Mouse (Mus musculus): ENCODE measurements around the gene Ptges2. TPM values are rescaled to one million over a fixed set of nuclear protein-coding genes. Genes with fewer than 3 reads are reported as not detected.
A peak's percentile ranks its signal among the peaks of the same experiment; 100 is the strongest.

Gene Ptges2
- polyA plus RNA-seq, 2 experiments, result 11.4 to 11.6 TPM

DNA sequence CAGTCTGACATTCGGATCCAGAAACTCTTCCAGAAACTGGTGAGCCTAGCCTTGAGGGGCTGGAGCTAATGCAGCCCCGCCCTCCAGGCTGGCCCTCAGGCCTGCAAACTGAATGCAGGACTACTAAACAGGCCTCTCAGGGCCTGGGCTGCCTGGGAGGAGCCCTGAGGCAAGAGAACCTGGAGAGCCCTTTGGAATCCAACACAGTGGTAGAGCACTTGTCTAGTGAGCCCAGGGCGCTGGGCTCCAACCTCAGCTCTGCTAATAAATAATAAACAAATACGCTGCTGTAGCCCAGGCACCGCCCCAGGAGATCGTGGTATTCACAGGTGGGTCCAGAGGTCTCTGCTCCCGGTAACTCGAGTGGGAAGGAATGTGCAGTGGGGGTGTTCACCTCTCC, 4.8 kb upstream of the Ptges2 start:
- no peak for TF ChIP-seq EP300 (IDR thresholded peaks at IDR 0.05; ENCODE audit: low read depth)
- TF ChIP-seq CTCF (IDR thresholded peaks at IDR 0.05; ENCODE audit: low read depth), result no peak
- Histone ChIP-seq H3K4me2 (ENCODE audit: low read depth) (no peak overlapping the region), H3K36me3 (replicated peaks; ENCODE audit: control insufficient read depth, insufficient read depth, low read depth) (no peaks in the 10 kb centered on the region), H3K9ac (replicated peaks) (no peak overlapping the region), H3K27me3 (ENCODE audit: control insufficient read depth, insufficient read depth, low read length) (no peaks in the 10 kb centered on the region), H3K4me1 (replicated peaks; ENCODE audit: control insufficient read depth in 2 of 2, insufficient read depth in 2 of 2, low read length in 1 of 2) (peaks cover 5% of the 10 kb centered on the region in 2 experiments), H3K4me3 (ENCODE audit: insufficient read depth in 1 of 2, low read depth in 2 of 2, low read length in 2 of 2) (no peak overlapping the region), H3K27ac (no peak overlapping the region), H3K9me3 (ENCODE audit: control insufficient read depth, low read length) (no peaks in the 10 kb centered on the region)
- 75% methylated on average over 8 of the region's 8 CpGs for WGBS (ENCODE audit: insufficient replicate concordance)
- DNase-seq (ENCODE audit: low read depth in 3 of 3, low spot score in 3 of 3), result no peak
- ATAC-seq (ENCODE audit: insufficient read depth), result no peak

DNA sequence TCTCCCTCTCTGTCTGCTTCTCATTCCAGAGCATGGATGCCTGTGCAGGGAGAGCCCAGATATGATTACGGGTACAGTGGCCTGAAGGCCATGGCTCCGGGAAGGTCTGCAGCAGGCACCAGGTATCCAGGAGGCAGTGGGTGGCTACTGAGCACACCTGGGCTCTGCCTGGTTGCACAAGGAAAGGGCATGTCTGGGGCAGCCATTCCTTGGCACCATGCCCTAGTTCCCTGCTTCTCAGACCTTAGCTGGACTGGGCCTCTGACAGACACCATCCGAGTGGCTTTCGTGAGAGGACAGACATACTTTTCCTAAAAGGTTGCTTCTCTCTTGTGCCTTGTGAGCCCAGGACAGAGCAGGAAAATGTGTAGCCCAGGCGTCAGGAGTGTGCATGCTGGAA, 3.6 kb upstream of the Ptges2 start:
- Histone ChIP-seq H3K27me3 (ENCODE audit: control insufficient read depth, insufficient read depth, low read length) (no peaks in the 10 kb centered on the region), H3K4me3 (ENCODE audit: insufficient read depth in 1 of 2, low read depth in 2 of 2, low read length in 2 of 2) (no peak overlapping the region), H3K4me2 (ENCODE audit: low read depth) (no peak overlapping the region), H3K36me3 (replicated peaks; ENCODE audit: control insufficient read depth, insufficient read depth, low read depth) (no peaks in the 10 kb centered on the region), H3K27ac (no peak overlapping the region), H3K9me3 (ENCODE audit: control insufficient read depth, low read length) (no peaks in the 10 kb centered on the region), H3K9ac (replicated peaks) (no peak overlapping the region), H3K4me1 (replicated peaks; ENCODE audit: control insufficient read depth in 2 of 2, insufficient read depth in 2 of 2, low read length in 1 of 2) (peaks cover 5 to 9% of the 10 kb centered on the region in 2 experiments)
- WGBS (ENCODE audit: insufficient replicate concordance), result 70% methylated on average over 5 of the region's 5 CpGs
- TF ChIP-seq CTCF (IDR thresholded peaks at IDR 0.05; ENCODE audit: low read depth) (no peak), EP300 (IDR thresholded peaks at IDR 0.05; ENCODE audit: low read depth) (no peak)
- ATAC-seq (ENCODE audit: insufficient read depth) (no peak), DNase-seq (ENCODE audit: low read depth in 3 of 3, low spot score in 3 of 3) (no peak)

DNA sequence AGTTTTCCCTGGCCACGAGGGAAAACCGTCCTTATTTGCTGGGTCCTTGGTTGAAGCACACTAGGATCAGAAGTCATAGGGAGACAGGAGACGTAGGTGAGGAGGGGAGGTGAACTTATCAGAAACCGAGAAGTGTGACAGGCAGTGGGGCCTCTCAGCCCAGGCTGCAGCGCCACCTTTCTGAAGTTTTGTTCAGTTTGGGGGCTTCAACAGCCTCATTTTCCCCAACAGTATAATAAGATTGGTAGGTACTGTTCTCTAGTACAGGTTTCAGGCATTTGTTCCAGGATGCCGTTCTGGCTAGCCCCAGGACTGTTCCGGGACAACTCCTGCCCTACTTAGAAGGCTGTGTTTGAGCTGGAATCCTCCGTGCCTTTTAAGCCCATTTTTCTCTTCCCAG, 723 bp upstream of the Ptges2 start:
- H3K27ac ChIP-seq, result peak overlapping the region; percentile 65
- ATAC-seq (ENCODE audit: insufficient read depth), result peak; percentile 31; the same call in 1 of the 2 replicates

DNA sequence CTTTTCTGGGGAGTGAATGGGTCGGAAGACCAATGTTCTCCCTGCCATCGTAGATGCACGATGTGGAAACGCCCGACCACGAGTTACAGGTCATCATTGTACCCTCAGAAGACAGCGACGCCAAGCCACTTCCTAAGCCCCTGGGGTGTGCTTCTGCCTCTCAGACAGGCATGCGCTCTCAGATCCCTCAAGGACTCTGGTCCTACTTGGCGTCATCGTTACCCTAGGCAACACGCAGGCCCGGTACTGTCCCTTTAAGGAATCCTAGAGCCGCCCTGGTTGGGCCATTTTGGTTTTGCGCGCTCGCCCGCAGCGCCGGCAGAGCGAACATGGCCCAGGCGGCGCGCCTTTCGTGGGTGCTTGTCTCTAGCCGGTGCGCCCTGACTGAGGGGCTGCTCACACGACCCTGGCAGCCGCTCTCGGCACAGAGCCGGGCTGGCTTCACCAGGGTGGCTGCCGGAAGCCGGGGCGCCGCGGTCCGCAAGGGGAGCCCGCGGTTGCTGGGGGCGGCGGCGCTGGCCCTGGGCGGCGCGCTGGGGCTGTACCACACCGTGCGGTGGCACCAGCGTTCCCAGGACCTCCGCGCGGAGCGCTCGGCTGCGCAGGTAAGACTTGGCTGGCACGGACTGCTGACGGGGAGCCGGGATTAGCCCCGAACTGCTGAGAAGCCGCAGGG, 388 bp downstream of the Ptges2 start:
- TF ChIP-seq EP300 (IDR thresholded peaks at IDR 0.05; ENCODE audit: low read depth), result no peak
- no peak for TF ChIP-seq CTCF (IDR thresholded peaks at IDR 0.05; ENCODE audit: low read depth)
- DNase-seq (ENCODE audit: low read depth in 3 of 3, low spot score in 3 of 3) (peak; percentile 74 to 78 (median 77)), ATAC-seq (ENCODE audit: insufficient read depth) (peak; percentile 85)
- Histone ChIP-seq H3K4me2 (ENCODE audit: low read depth) (peak overlapping the region; percentile 98), H3K4me3 (ENCODE audit: insufficient read depth in 1 of 2, low read depth in 2 of 2, low read length in 2 of 2) (peak overlapping the region; percentile 74 to 83), H3K9ac (replicated peaks) (peak overlapping the region; percentile 69), H3K9me3 (ENCODE audit: control insufficient read depth, low read length) (no peaks in the 10 kb centered on the region), H3K27ac (peak overlapping the region; percentile 4), H3K36me3 (replicated peaks; ENCODE audit: control insufficient read depth, insufficient read depth, low read depth) (no peaks in the 10 kb centered on the region), H3K4me1 (replicated peaks; ENCODE audit: control insufficient read depth in 2 of 2, insufficient read depth in 2 of 2, low read length in 1 of 2) (peaks cover 5 to 10% of the 10 kb centered on the region in 2 experiments), H3K27me3 (ENCODE audit: control insufficient read depth, insufficient read depth, low read length) (no peaks in the 10 kb centered on the region)
- under 1% methylated on average over 58 of the region's 59 CpGs for WGBS (ENCODE audit: insufficient replicate concordance)

More for the DNA sequence above, 723 bp upstream of the Ptges2 start:
- Histone ChIP-seq H3K9ac (replicated peaks) (peak overlapping the region; percentile 69), H3K27me3 (ENCODE audit: control insufficient read depth, insufficient read depth, low read length) (no peaks in the 10 kb centered on the region), H3K9me3 (ENCODE audit: control insufficient read depth, low read length) (no peaks in the 10 kb centered on the region), H3K4me3 (ENCODE audit: insufficient read depth in 1 of 2, low read depth in 2 of 2, low read length in 2 of 2) (peak overlapping the region; percentile 74 to 83), H3K4me2 (ENCODE audit: low read depth) (peak overlapping the region; percentile 98), H3K36me3 (replicated peaks; ENCODE audit: control insufficient read depth, insufficient read depth, low read depth) (no peaks in the 10 kb centered on the region), H3K4me1 (replicated peaks; ENCODE audit: control insufficient read depth in 2 of 2, insufficient read depth in 2 of 2, low read length in 1 of 2) (peaks cover 5 to 10% of the 10 kb centered on the region in 2 experiments)
- DNase-seq (ENCODE audit: low read depth in 3 of 3, low spot score in 3 of 3), result peak in 1 of 3 experiments; percentile 52
- 1% methylated on average over 8 of the region's 8 CpGs for WGBS (ENCODE audit: insufficient replicate concordance)
- TF ChIP-seq CTCF (IDR thresholded peaks at IDR 0.05; ENCODE audit: low read depth) (peak; percentile 74), EP300 (IDR thresholded peaks at IDR 0.05; ENCODE audit: low read depth) (no peak)

DNA sequence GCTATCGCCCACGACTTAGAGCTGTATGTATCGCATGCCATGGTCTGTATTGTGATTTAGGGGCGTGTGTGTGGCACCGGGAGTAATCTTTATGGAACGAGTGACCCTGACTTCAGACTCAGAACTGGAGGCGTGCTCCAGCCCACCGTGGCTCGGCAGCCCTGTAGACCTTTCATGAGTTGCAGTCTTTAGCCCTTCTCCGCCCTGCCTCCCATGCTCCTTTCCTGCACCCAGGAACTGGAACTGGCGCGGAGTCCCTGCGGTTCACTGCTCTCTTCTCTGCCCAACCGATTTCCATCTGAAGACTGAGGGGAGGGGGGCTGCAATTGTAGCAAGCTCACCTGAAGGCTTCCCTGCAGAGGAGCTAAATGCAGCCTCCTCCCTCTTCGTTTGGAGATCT, 999 bp downstream of the Ptges2 start:
- Histone ChIP-seq H3K4me2 (ENCODE audit: low read depth) (peak overlapping the region; percentile 98), H3K4me3 (ENCODE audit: insufficient read depth in 1 of 2, low read depth in 2 of 2, low read length in 2 of 2) (peak overlapping the region; percentile 74 to 83), H3K4me1 (replicated peaks; ENCODE audit: control insufficient read depth in 2 of 2, insufficient read depth in 2 of 2, low read length in 1 of 2) (peaks cover 5 to 10% of the 10 kb centered on the region in 2 experiments), H3K36me3 (replicated peaks; ENCODE audit: control insufficient read depth, insufficient read depth, low read depth) (no peaks in the 10 kb centered on the region), H3K9ac (replicated peaks) (peak overlapping the region; percentile 69), H3K27me3 (ENCODE audit: control insufficient read depth, insufficient read depth, low read length) (no peaks in the 10 kb centered on the region), H3K27ac (no peak overlapping the region), H3K9me3 (ENCODE audit: control insufficient read depth, low read length) (no peaks in the 10 kb centered on the region)
- WGBS (ENCODE audit: insufficient replicate concordance), result under 1% methylated on average over 15 of the region's 15 CpGs
- DNase-seq (ENCODE audit: low read depth in 3 of 3, low spot score in 3 of 3) (no peak), ATAC-seq (ENCODE audit: insufficient read depth) (no peak)
- TF ChIP-seq EP300 (IDR thresholded peaks at IDR 0.05; ENCODE audit: low read depth), result no peak
- no peak for TF ChIP-seq CTCF (IDR thresholded peaks at IDR 0.05; ENCODE audit: low read depth)
